Mouse (Mus musculus) intestine, postnatal 0 days (tissue): ENCODE measurements at regions not wholly inside any gene's neighbourhood (a gene's known extent, or its start where the extent isn't known, plus 50 kb on each side); places are given as distances from the start of the nearest gene placed in this dataset.

Experiments used
- ATAC-seq: fragments of 200-750 bp; cut with Nextera tagmentation; 2 replicates; pipeline ENCODE4 v1.8.0; 2017; ENCODE audit warnings: mild to moderate bottlenecking, moderate TSS enrichment, moderate library complexity
- H3K27ac ChIP-seq: fragments of 300-500 bp; sonication (generic); 2 replicates; pipeline ENCODE4 v1.5.1; 2014; ENCODE audit warnings: mild to moderate bottlenecking, low read depth, low read length, moderate library complexity
- H3K27me3 ChIP-seq: fragments of 300-500 bp; sonication (generic); replicated peaks from 2 replicates; pipeline ENCODE4 v1.6.1; 2014; ENCODE audit warnings: low read length, mixed read lengths; ENCODE audit not compliant: control insufficient read depth, insufficient read depth
- H3K36me3 ChIP-seq: fragments of 300-500 bp; sonication (generic); 2 replicates; pipeline ENCODE4 v1.6.1; 2014; ENCODE audit warnings: mild to moderate bottlenecking, moderate library complexity; ENCODE audit not compliant: control insufficient read depth, insufficient read depth
- H3K4me1 ChIP-seq: fragments of 300-500 bp; sonication (generic); replicated peaks from 2 replicates; pipeline ENCODE4 v1.6.1; 2014; ENCODE audit warnings: antibody characterized with exemption, low read length, mixed read lengths; ENCODE audit not compliant: control insufficient read depth, insufficient read depth
- H3K4me2 ChIP-seq: fragments of 300-500 bp; sonication (generic); replicated peaks from 2 replicates; pipeline ENCODE4 v1.6.1; 2014; ENCODE audit warnings: low read depth, mild to moderate bottlenecking, moderate library complexity
- H3K4me3 ChIP-seq: fragments of 300-500 bp; sonication (generic); 2 replicates; pipeline ENCODE4 v1.5.1; 2014; ENCODE audit warnings: low read depth, low read length
- H3K9ac ChIP-seq: fragments of 300-500 bp; sonication (generic); 2 replicates; pipeline ENCODE4 v1.6.1; 2014; ENCODE audit warnings: mild to moderate bottlenecking, low read depth, low read length
- H3K9me3 ChIP-seq: fragments of 300-500 bp; sonication (generic); 2 replicates; pipeline ENCODE4 v1.6.1; 2016; ENCODE audit warnings: mixed run types; ENCODE audit not compliant: control insufficient read depth
- CTCF ChIP-seq: sonication (generic); IDR thresholded peaks from 2 replicates; pipeline ENCODE4 v1.5.1; 2016; ENCODE audit warnings: low read depth, mild to moderate bottlenecking, control low read depth, antibody characterized with exemption, moderate library complexity
- WGBS: fragments of 180-500 bp; shearing (Covaris S2); extraction: QIAGEN DNeasy Blood & Tissue Kit; methylation state at CpG from one replicate; pipeline ENCODE4 v1.1.7; 2014; 5-methylcytosine and 5-hydroxymethylcytosine counted together

DNA sequence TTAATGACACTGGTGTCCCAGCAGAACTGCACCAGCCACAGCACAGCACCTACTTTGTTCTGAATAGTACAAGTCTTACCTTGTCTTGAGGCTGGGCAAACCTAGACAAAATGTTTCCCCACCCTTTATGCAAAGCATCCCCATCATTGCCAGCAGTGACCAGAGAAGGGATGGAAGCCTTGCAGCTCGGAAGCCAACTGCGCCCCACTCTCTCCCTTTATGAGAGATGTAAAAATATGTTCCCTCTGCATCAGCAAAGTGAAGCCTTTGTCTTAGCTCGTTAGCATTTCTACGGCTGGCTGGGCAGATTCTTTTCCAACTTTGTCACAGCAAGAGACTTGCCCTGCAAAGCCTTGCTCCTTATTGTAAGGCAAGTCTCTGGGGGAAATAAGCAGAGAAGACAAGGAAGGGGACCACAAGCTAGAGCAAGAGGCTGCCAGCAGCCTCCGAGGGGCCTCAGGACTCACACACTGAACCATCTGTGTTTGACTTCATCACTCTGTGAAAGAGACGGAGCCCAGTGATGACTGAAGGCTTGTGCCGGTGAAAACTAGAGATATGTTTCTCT is 206.5 kb upstream of the Egln3 start:
- H3K27me3 ChIP-seq, result no peaks in the 10 kb centered on the region
- H3K36me3 ChIP-seq, result no peaks in the 10 kb centered on the region
- no peak for ATAC-seq
- no peak overlapping the region for H3K4me3 ChIP-seq
- WGBS, result 85% methylated on average over 7 of the region's 7 CpGs
- no peaks in the 10 kb centered on the region for H3K9me3 ChIP-seq
- H3K4me2 ChIP-seq, result no peak overlapping the region
- no peak overlapping the region for H3K27ac ChIP-seq
- H3K9ac ChIP-seq, result no peak overlapping the region
- no peaks in the 10 kb centered on the region for H3K4me1 ChIP-seq
- TF ChIP-seq CTCF, result no peak

- Histone ChIP-seq H3K36me3 (no peaks in the 10 kb centered on the region), H3K27ac (no peak overlapping the region), H3K9me3 (no peaks in the 10 kb centered on the region), H3K27me3 (no peaks in the 10 kb centered on the region), H3K4me2 (no peak overlapping the region), H3K4me1 (no peaks in the 10 kb centered on the region), H3K4me3 (no peak overlapping the region), H3K9ac (no peak overlapping the region)
- no peak for ATAC-seq
- TF ChIP-seq CTCF, result no peak
- 87% methylated on average over 6 of the region's 6 CpGs for WGBS
Observed at GRCm38 (mm10) chr12:54408906-54409305, 205.2 kb upstream of the Egln3 start.

DNA sequence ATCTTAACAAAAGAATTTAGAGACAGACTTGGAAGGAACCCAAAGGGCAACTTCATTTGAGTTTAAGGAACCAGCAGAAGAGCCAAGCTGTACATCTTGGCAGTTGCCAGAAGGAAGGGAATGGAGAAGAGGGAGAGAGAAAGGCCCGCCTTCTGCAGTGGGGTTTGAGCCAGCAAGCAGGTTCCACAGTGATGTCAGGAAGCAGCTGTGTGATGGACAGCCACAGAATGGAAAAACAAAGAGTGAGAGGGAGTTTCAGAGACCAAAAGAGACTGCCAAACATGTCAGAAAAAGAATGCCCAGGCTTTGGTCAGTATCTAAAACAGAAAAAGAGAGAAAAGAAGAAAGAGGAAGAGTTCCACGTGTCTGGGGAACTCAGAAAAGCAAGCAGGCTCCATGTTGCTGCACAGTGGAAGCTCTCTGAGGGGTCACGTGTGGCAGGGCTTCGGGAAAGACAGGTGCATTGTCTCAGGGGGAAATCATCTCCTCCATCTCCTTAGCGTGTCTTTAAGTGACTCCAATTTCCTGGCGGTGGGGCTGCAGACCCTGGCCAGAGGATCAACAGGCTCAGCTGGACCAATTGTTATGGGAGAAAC is 203.7 kb upstream of the Egln3 start:
- WGBS, result 67% methylated on average over 6 of the region's 6 CpGs
- H3K4me1 ChIP-seq, result no peaks in the 10 kb centered on the region
- H3K4me2 ChIP-seq, result no peak overlapping the region
- H3K27me3 ChIP-seq, result no peaks in the 10 kb centered on the region
- no peak overlapping the region for H3K4me3 ChIP-seq
- no peak for ATAC-seq
- H3K9me3 ChIP-seq, result no peaks in the 10 kb centered on the region
- H3K9ac ChIP-seq, result no peak overlapping the region
- no peak overlapping the region for H3K27ac ChIP-seq
- no peak for TF ChIP-seq CTCF
- no peaks in the 10 kb centered on the region for H3K36me3 ChIP-seq

- no peak overlapping the region for H3K4me3 ChIP-seq
- TF ChIP-seq CTCF, result no peak
- H3K4me1 ChIP-seq, result no peaks in the 10 kb centered on the region
- no peak overlapping the region for H3K9ac ChIP-seq
- no peaks in the 10 kb centered on the region for H3K27me3 ChIP-seq
- no peak overlapping the region for H3K27ac ChIP-seq
- WGBS, result 74% methylated on average over 14 of the region's 14 CpGs
- H3K36me3 ChIP-seq, result no peaks in the 10 kb centered on the region
- no peak overlapping the region for H3K4me2 ChIP-seq
- no peak for ATAC-seq
- no peaks in the 10 kb centered on the region for H3K9me3 ChIP-seq
Observed at GRCm38 (mm10) chr12:54405066-54405465, 201.4 kb upstream of the Egln3 start.

DNA sequence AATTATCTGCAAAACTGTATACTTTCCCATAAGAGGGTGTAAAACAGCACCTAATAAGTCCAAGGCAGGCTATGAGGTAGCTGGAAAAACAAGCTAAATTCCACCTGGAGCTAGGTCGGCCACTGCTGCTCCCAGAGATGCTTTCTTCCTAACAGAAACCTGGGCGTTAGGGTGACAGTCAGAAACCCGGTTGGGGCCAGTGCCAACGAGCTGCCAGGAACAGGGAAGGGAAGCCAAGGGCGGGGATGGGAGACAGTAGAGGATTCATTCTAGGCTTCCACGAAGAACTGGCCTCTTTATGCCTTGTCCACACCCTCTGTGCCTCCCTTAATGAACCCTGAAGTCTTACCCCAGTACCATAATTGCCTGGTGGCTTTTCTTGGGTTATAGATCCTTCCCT is 198.9 kb upstream of the Egln3 start:
- no peak for ATAC-seq
- Histone ChIP-seq H3K36me3 (no peaks in the 10 kb centered on the region), H3K4me2 (no peak overlapping the region), H3K27me3 (no peaks in the 10 kb centered on the region), H3K27ac (no peak overlapping the region), H3K9me3 (no peaks in the 10 kb centered on the region), H3K4me1 (no peaks in the 10 kb centered on the region), H3K4me3 (no peak overlapping the region), H3K9ac (no peak overlapping the region)
- 61% methylated on average over 6 of the region's 6 CpGs for WGBS
- TF ChIP-seq CTCF, result no peak

GRCm38 (mm10) chr12:54401665-54402064 is 198.0 kb upstream of the Egln3 start:
- WGBS, result 71% methylated on average over 1 of the region's 1 CpGs
- H3K36me3 ChIP-seq, result no peaks in the 10 kb centered on the region
- peaks cover 3% of the 10 kb centered on the region; the same call in 1 of the 2 replicates for H3K4me1 ChIP-seq

More at GRCm38 (mm10) chr12:54401665-54402064, 198.0 kb upstream of the Egln3 start:
- Histone ChIP-seq H3K27me3 (no peaks in the 10 kb centered on the region), H3K9me3 (no peaks in the 10 kb centered on the region), H3K4me2 (no peak overlapping the region), H3K4me3 (no peak overlapping the region), H3K27ac (no peak overlapping the region), H3K9ac (no peak overlapping the region)
- no peak for ATAC-seq
- no peak for TF ChIP-seq CTCF
